Mouse (Mus musculus) stomach, embryonic 14.5 days (tissue): ENCODE measurements around the gene Prss28. TPM values are rescaled to one million over a fixed set of nuclear protein-coding genes. Genes with fewer than 3 reads are reported as not detected.

Source experiments
- ATAC-seq: fragments of 200-750 bp; cut with Nextera tagmentation; 2 replicates; pipeline ENCODE4 v1.8.0; 2017; ENCODE audit warnings: low read depth, moderate TSS enrichment; ENCODE audit not compliant: insufficient number of reproducible peaks, insufficient read depth, low FRiP score
- H3K27ac ChIP-seq: fragments of 300-500 bp; sonication (generic); 2 replicates; pipeline ENCODE4 v1.5.1; 2014; ENCODE audit warnings: mild to moderate bottlenecking, low read length, moderate library complexity, mixed read lengths
- H3K27me3 ChIP-seq: fragments of 300-500 bp; sonication (generic); 2 replicates; pipeline ENCODE4 v1.6.1; 2014; ENCODE audit warnings: low read length, control low read depth, mixed read lengths; ENCODE audit not compliant: control insufficient read depth, insufficient read depth
- H3K36me3 ChIP-seq: fragments of 300-500 bp; sonication (generic); 2 replicates; pipeline ENCODE4 v1.6.1; 2014; ENCODE audit warnings: mild to moderate bottlenecking, control low read depth, low read length, moderate library complexity, mixed read lengths; ENCODE audit not compliant: control insufficient read depth, insufficient read depth
- H3K4me1 ChIP-seq: fragments of 300-500 bp; sonication (generic); 2 replicates; pipeline ENCODE4 v1.6.1; 2014; ENCODE audit warnings: low read length, control low read depth, mixed read lengths; ENCODE audit not compliant: control insufficient read depth, insufficient read depth
- H3K4me2 ChIP-seq: fragments of 300-500 bp; sonication (generic); replicated peaks from 2 replicates; pipeline ENCODE4 v1.6.1; 2014; ENCODE audit warnings: low read depth, low read length, control low read depth
- H3K4me3 ChIP-seq: fragments of 300-500 bp; sonication (generic); 2 replicates; pipeline ENCODE4 v1.5.1; 2014; ENCODE audit warnings: low read depth, low read length, control low read depth
- H3K9ac ChIP-seq: fragments of 300-500 bp; sonication (generic); replicated peaks from 2 replicates; pipeline ENCODE4 v1.6.1; 2014; ENCODE audit warnings: low read depth, mild to moderate bottlenecking, control low read depth, low read length, moderate library complexity, mixed read lengths
- H3K9me3 ChIP-seq: fragments of 300-500 bp; sonication (generic); 2 replicates; pipeline ENCODE4 v1.6.1; 2016; ENCODE audit warnings: low read depth, low read length, control low read depth; ENCODE audit not compliant: control insufficient read depth
- WGBS: fragments of 180-500 bp; shearing (Covaris S2); extraction: QIAGEN DNeasy Blood & Tissue Kit; methylation state at CpG from one replicate; pipeline ENCODE4 v1.1.7; 2014; 5-methylcytosine and 5-hydroxymethylcytosine counted together
- polyA plus RNA-seq: library from polyadenylated mRNA; unstranded; fragments of >200 nt; fragmentation: Nextera tagmentation; extraction: Ambion mirVana; gene quantifications from 2 replicates; pipeline ENCODE4 v1.2.1, GENCODE M21; 2014

The Prss28 gene
- polyA plus RNA-seq, 1 experiment from 2014 or later: not detected

GRCm38 (mm10) chr17:25275833-25276232, 32.6 kb upstream of the Prss28 start:
- H3K4me2 ChIP-seq: no peak overlapping the region
- no peak overlapping the region for H3K9ac ChIP-seq
- no peak overlapping the region for H3K4me3 ChIP-seq
- H3K4me1 ChIP-seq: peaks cover 14% of the 10 kb centered on the region; the same call in 1 of the 2 replicates
- WGBS: 92% methylated on average over 3 of the region's 3 CpGs
- ATAC-seq: no peak
- H3K9me3 ChIP-seq: no peaks in the 10 kb centered on the region
- no peaks in the 10 kb centered on the region for H3K27me3 ChIP-seq
- H3K27ac ChIP-seq: no peak overlapping the region
- no peaks in the 10 kb centered on the region for H3K36me3 ChIP-seq

GRCm38 (mm10) chr17:25282133-25282532, 26.3 kb upstream of the Prss28 start:
- WGBS: 28% methylated on average over 11 of the region's 11 CpGs
- Histone ChIP-seq H3K9me3 (no peaks in the 10 kb centered on the region), H3K4me3 (no peak overlapping the region), H3K4me1 (no peaks in the 10 kb centered on the region), H3K27ac (no peak overlapping the region), H3K9ac (no peak overlapping the region), H3K27me3 (no peaks in the 10 kb centered on the region), H3K4me2 (no peak overlapping the region), H3K36me3 (no peaks in the 10 kb centered on the region)
- no peak for ATAC-seq

GRCm38 (mm10) chr17:25285033-25285432, 23.4 kb upstream of the Prss28 start:
- no peak for ATAC-seq
- Histone ChIP-seq H3K9ac (no peak overlapping the region), H3K36me3 (no peaks in the 10 kb centered on the region), H3K9me3 (no peaks in the 10 kb centered on the region), H3K4me2 (no peak overlapping the region), H3K27me3 (no peaks in the 10 kb centered on the region), H3K4me1 (no peaks in the 10 kb centered on the region), H3K4me3 (no peak overlapping the region), H3K27ac (no peak overlapping the region)
- WGBS: 17% methylated on average over 3 of the region's 3 CpGs

- Histone ChIP-seq H3K36me3 (no peaks in the 10 kb centered on the region), H3K4me3 (no peak overlapping the region), H3K4me2 (no peak overlapping the region), H3K27me3 (no peaks in the 10 kb centered on the region), H3K9me3 (no peaks in the 10 kb centered on the region), H3K9ac (no peak overlapping the region), H3K27ac (no peak overlapping the region), H3K4me1 (no peaks in the 10 kb centered on the region)
- WGBS: 16% methylated on average over 4 of the region's 4 CpGs
- no peak for ATAC-seq
Observed at GRCm38 (mm10) chr17:25288842-25289241, 19.6 kb upstream of the Prss28 start.

DNA sequence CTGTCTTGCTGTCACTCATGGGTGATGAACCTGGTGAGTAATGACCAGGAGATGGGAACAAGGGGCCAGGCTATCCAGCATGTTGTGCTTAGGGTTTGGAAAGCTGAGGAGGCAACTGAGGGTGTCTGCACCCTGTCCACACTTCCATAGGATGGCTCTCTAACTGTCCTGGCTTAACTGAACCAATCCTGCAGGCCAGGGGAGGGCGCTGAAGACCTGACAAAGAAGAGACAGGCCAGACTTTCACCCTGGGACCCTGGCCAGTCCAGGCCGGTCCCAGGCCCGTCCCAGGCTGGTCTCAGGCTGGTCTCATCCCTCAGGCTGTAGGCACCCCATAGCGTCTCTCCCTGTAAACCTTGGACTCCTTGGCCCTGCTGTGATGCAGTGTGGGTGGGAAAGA, 18.0 kb upstream of the Prss28 start:
- H3K4me1 ChIP-seq: no peaks in the 10 kb centered on the region
- H3K4me2 ChIP-seq: no peak overlapping the region
- no peak overlapping the region for H3K27ac ChIP-seq
- H3K4me3 ChIP-seq: no peak overlapping the region
- no peak for ATAC-seq
- H3K9ac ChIP-seq: no peak overlapping the region
- H3K36me3 ChIP-seq: no peaks in the 10 kb centered on the region
- no peaks in the 10 kb centered on the region for H3K9me3 ChIP-seq
- 33% methylated on average over 4 of the region's 4 CpGs for WGBS
- H3K27me3 ChIP-seq: no peaks in the 10 kb centered on the region

GRCm38 (mm10) chr17:25293495-25293894, 15.0 kb upstream of the Prss28 start:
- no peak overlapping the region for H3K4me3 ChIP-seq

GRCm38 (mm10) chr17:25294111-25294510, 14.3 kb upstream of the Prss28 start:
- no peaks in the 10 kb centered on the region for H3K4me1 ChIP-seq
- WGBS: 60% methylated on average over 1 of the region's 1 CpGs
- no peak overlapping the region for H3K27ac ChIP-seq
- no peaks in the 10 kb centered on the region for H3K27me3 ChIP-seq
- H3K9ac ChIP-seq: no peak overlapping the region
- H3K4me2 ChIP-seq: no peak overlapping the region
- H3K4me3 ChIP-seq: no peak overlapping the region
- no peaks in the 10 kb centered on the region for H3K9me3 ChIP-seq
- no peaks in the 10 kb centered on the region for H3K36me3 ChIP-seq
- no peak for ATAC-seq

More at GRCm38 (mm10) chr17:25293495-25293894, 15.0 kb upstream of the Prss28 start:
- Histone ChIP-seq H3K4me1 (no peaks in the 10 kb centered on the region), H3K27ac (no peak overlapping the region), H3K4me2 (no peak overlapping the region), H3K27me3 (no peaks in the 10 kb centered on the region), H3K36me3 (no peaks in the 10 kb centered on the region), H3K9ac (no peak overlapping the region), H3K9me3 (no peaks in the 10 kb centered on the region)
- WGBS: 62% methylated on average over 5 of the region's 5 CpGs
- ATAC-seq: no peak

GRCm38 (mm10) chr17:25298094-25298493, 10.4 kb upstream of the Prss28 start, which contains the start of gene Prss34:
Gene Prss34 (plus strand): TSS chr17:25298394.
- H3K27ac ChIP-seq: no peak within 1 kb of the TSS
- H3K36me3 ChIP-seq: no peaks in the 10 kb centered on the region
- no peak within 1 kb of the TSS for H3K4me2 ChIP-seq
- H3K4me1 ChIP-seq: no peaks in the 10 kb centered on the region
- 70% methylated on average over 5 of the region's 5 CpGs for WGBS
- H3K9ac ChIP-seq: no peak within 1 kb of the TSS
- no peaks in the 10 kb centered on the region for H3K27me3 ChIP-seq
- ATAC-seq: no peak
- no peaks in the 10 kb centered on the region for H3K9me3 ChIP-seq
- H3K4me3 ChIP-seq: no peak within 1 kb of the TSS

DNA sequence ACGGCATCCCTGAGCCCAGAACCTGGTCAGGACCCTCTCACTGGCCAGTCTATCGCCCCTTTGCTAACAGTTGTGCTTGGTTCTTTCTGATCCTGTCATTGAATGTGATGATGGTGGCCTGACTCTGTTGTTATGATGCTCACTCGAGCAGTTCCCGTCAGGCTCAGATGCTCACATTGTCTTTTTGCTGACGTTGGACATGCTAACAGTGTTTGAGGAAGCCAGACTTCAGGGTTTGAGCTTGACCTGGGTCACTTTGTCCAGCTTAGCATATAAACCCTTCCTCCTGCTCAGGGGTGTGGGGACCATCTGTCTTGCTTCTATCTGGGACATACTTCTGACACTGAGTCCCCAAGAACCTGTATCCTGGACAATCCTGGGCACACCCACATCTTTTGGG, 9.9 kb downstream of the Prss28 start, which contains the start of gene Prss29:
Prss29 (plus strand) TSS at position 301 of the 400 bp plus-strand sequence.
- Histone ChIP-seq H3K9ac (no peak within 1 kb of the TSS), H3K27me3 (no peaks in the 10 kb centered on the region), H3K4me3 (no peak within 1 kb of the TSS), H3K4me2 (no peak within 1 kb of the TSS), H3K27ac (no peak within 1 kb of the TSS), H3K4me1 (no peaks in the 10 kb centered on the region), H3K9me3 (no peaks in the 10 kb centered on the region), H3K36me3 (no peaks in the 10 kb centered on the region)
- no peak for ATAC-seq
- 71% methylated on average over 5 of the region's 5 CpGs for WGBS
